ENCODE assay signal across 9 mouse cellular contexts in the genomic region with DNA sequence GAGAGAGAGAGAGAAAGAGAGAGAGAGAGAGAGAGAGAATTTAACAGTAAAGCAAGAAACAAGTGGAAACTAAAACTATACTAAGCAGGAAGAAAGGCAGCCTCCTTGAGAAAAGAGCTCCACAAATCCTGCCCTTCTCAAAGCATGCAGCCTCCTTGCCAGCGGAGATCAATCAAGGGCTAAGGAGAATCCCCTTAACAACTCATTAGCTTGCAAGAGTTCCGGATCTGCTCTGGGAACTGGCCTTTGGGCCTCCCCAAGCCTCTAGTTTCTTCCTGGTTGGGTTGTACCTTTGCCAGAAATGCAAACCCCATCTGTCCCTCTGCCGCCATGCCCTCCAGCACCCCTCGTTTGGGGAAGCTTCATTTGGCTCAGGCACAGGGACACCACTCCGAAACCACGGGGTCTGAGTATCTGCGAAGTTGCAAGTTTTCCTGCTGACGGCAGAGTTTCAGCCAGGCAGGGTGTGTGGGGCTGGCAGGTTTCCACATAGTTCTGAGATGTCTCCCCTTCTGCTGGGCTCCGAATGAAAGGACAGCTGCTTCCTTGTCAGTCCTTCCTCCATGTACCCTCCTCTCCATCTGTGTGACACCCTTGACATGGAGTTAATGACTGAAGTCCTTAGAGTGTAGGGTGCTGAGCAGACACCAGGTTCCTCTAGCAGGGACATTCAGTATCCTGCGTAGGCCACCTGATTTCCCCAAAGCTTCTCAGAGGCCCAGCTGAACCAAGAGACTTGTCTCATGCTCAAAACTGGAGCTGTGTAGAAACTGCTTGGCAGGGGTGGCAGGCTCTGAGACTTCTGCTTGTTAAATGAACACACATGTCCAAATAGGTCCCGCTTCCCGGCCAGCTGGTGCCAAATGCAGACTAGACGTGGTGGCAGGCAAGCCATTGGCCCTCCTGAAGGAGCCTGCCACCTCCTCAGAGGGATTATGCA.
A peak's percentile ranks its signal among the peaks of the same experiment; 100 is the strongest.
DNase-seq lines count a peak whose midpoint lies in the region; ATAC-seq lines count a peak whose summit lies in the region.
"Had no signal": no experiment of that assay in that cellular context is flagged by ENCODE, and none has a peak within 500 bp of the region (broad histone marks: within the 10 kb centered on the region; RNA-seq: fewer than 3 reads in every experiment).

No protein-coding gene starts in this region.

- H3K4me3 ChIP-seq in forebrain, embryonic 13.5 days: no peak overlapping the region
- H3K4me3 ChIP-seq in forebrain, embryonic 10.5 days: no peak overlapping the region
- H3K4me3 ChIP-seq in heart, embryonic 15.5 days: no peak overlapping the region
- no peak overlapping the region for H3K4me3 ChIP-seq in midbrain, embryonic 10.5 days
- H3K4me3 ChIP-seq: liver, embryonic 15.5 days had no signal

- no peaks in the 10 kb centered on the region for H3K27me3 ChIP-seq in forebrain, embryonic 13.5 days
- H3K27me3 ChIP-seq in forebrain, embryonic 10.5 days (ENCODE audit: poor library complexity, severe bottlenecking): no peaks in the 10 kb centered on the region
- no peaks in the 10 kb centered on the region for H3K27me3 ChIP-seq in heart, embryonic 15.5 days
- H3K27me3 ChIP-seq in midbrain, embryonic 10.5 days (ENCODE audit: low read depth, poor library complexity, severe bottlenecking): no peaks in the 10 kb centered on the region
- H3K27me3 ChIP-seq: liver, embryonic 15.5 days had no signal

- no peak overlapping the region for H3K9ac ChIP-seq in forebrain, embryonic 13.5 days
- H3K9ac ChIP-seq in heart, embryonic 15.5 days: no peak overlapping the region
- H3K9ac ChIP-seq: liver, embryonic 15.5 days had no signal

- H3K36me3 ChIP-seq in forebrain, embryonic 13.5 days (ENCODE audit: poor library complexity, severe bottlenecking): no peaks in the 10 kb centered on the region
- no peaks in the 10 kb centered on the region for H3K36me3 ChIP-seq in forebrain, embryonic 10.5 days (replicated peaks)
- H3K36me3 ChIP-seq in heart, embryonic 15.5 days: no peaks in the 10 kb centered on the region
- H3K36me3 ChIP-seq in midbrain, embryonic 10.5 days: no peaks in the 10 kb centered on the region
- H3K36me3 ChIP-seq: liver, embryonic 15.5 days had no signal

- H3K4me2 ChIP-seq in forebrain, embryonic 13.5 days: 0 out of 2 replicates have a peak overlapping the region, but pooled peaks have one; percentile 7
- 0 out of 2 replicates have a peak overlapping the region, but pooled peaks have one; percentile 13 for H3K4me2 ChIP-seq in heart, embryonic 15.5 days
- H3K4me2 ChIP-seq: liver, embryonic 15.5 days had no signal

- peak; percentile 78 for ATAC-seq in forebrain, embryonic 13.5 days
- 0 out of 2 replicates have a peak, but pooled peaks have one; percentile 29 for ATAC-seq in heart, embryonic 15.5 days (replicated peaks; ENCODE audit: insufficient number of reproducible peaks, insufficient read depth, low FRiP score, low read depth)

- H3K4me1 ChIP-seq in forebrain, embryonic 13.5 days: peaks cover 19% of the 10 kb centered on the region
- peaks cover 12% of the 10 kb centered on the region for H3K4me1 ChIP-seq in forebrain, embryonic 10.5 days
- H3K4me1 ChIP-seq in heart, embryonic 15.5 days (replicated peaks): 0 out of 2 replicates have a peak, but pooled peaks cover 6% of the 10 kb centered on the region
- H3K4me1 ChIP-seq in midbrain, embryonic 10.5 days: peaks cover 10% of the 10 kb centered on the region
- H3K4me1 ChIP-seq: liver, embryonic 15.5 days had no signal

- H3K27ac ChIP-seq in forebrain, embryonic 13.5 days: peak overlapping the region; percentile 37
- H3K27ac ChIP-seq in forebrain, embryonic 10.5 days: no peak overlapping the region
- H3K27ac ChIP-seq in heart, embryonic 15.5 days: no peak overlapping the region
- H3K27ac ChIP-seq in midbrain, embryonic 10.5 days (replicated peaks): peak overlapping the region; percentile 33
- H3K27ac ChIP-seq: liver, embryonic 15.5 days had no signal

- 0 out of 2 replicates have a peak, but pooled peaks cover 1% of the 10 kb centered on the region for H3K9me3 ChIP-seq in forebrain, embryonic 13.5 days (replicated peaks)
- H3K9me3 ChIP-seq in forebrain, embryonic 10.5 days: 0 out of 2 replicates have a peak, but pooled peaks cover 2% of the 10 kb centered on the region
- H3K9me3 ChIP-seq in heart, embryonic 15.5 days (replicated peaks): no peaks in the 10 kb centered on the region
- peaks cover 6% of the 10 kb centered on the region for H3K9me3 ChIP-seq in midbrain, embryonic 10.5 days (replicated peaks)
- H3K9me3 ChIP-seq: liver, embryonic 15.5 days had no signal

- WGBS in forebrain, embryonic 13.5 days: 38% methylated on average over 13 of the region's 13 CpGs
- WGBS in forebrain, embryonic 10.5 days: 60% methylated on average over 13 of the region's 13 CpGs
- WGBS in heart, embryonic 15.5 days: 40% methylated on average over 13 of the region's 13 CpGs
- 62% methylated on average over 13 of the region's 13 CpGs for WGBS in midbrain, embryonic 10.5 days

- no peak for DNase-seq in forebrain, embryonic 10.5 days (ENCODE audit: extremely low spot score, low spot score)
- DNase-seq in cerebellum, adult 9-11 months: peak; percentile 53
- DNase-seq in layer of hippocampus, postnatal 36 days: peak; percentile 36 to 61
- DNase-seq in midbrain, embryonic 10.5 days (ENCODE audit: low spot score): no peak
- peak; percentile 56 for DNase-seq in testis, postnatal 10 days (ENCODE audit: low spot score)
- DNase-seq in embryo, embryonic 9.5 days (ENCODE audit: extremely low spot score): no peak

Comparison
In these comparisons a context has a peak if more than half of its experiments do, and no peak if none do; other contexts are left out.
1. H3K27ac ChIP-seq: peak in forebrain, embryonic 13.5 days (single experiment) and midbrain, embryonic 10.5 days (single experiment); none in forebrain, embryonic 10.5 days (single experiment) and heart, embryonic 15.5 days (single experiment).
2. DNase-seq: peak in cerebellum, adult 9-11 months (single experiment), layer of hippocampus, postnatal 36 days (2 of 2) and testis, postnatal 10 days (single experiment); none in forebrain, embryonic 10.5 days (single experiment), midbrain, embryonic 10.5 days (single experiment) and embryo, embryonic 9.5 days (single experiment).